25 mouse cellular contexts compared by ENCODE assay signal in the genomic region with DNA sequence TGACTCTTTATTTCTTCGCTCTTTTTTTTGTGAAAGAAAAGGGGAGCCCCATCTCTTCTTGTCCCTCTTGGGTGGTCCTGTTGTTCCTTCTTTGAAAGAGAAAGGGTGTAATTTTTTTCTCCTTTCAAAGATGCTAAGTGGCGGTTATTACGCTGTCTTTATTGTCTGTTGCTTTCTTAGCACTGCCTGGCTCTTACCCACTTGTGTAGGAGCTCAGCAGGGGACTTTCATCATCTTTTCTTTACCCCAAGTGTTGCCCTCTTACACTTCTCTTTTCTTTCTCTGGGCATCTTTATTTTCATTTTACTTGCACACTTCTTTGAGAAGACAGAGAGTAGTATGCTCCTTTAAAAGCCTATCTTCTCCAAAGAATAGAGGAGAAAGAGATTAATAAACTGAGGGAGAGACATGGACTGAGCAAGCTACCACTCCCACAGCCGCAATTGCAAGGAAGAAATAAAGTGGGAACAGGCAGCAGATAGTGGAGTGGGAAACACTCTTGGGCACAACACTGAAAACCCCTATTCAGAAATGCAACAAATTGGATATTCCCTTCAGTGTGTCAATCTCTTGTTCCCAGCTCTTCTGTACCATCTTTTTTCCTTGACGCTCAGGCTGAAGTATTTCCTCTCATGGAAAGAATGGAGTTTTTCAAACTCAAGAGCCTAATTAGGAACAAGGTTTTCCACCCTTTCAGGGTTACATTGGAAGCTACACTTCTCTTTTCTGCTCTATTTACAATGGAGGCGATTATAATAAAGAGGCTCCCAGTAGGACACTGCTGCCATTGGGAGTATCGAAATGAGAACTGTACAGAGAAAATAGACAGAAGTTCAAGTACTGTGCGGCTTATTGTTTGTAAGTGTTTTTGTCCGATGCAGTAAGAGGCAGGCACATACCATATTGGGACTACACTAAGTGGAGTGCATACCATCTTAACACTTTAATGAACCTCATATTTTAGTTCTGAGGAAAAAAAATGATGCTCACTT.
"Had no signal": no experiment of that assay in that cellular context is flagged by ENCODE, and none has a peak within 500 bp of the region (broad histone marks: within the 10 kb centered on the region; RNA-seq: fewer than 3 reads in every experiment).

No protein-coding gene starts in this region.

- DNase-seq: kidney, postnatal 10 days; kidney, postnatal 36 days; liver; lung, adult 18-20 months; lung, postnatal 10 days; lung, postnatal 36 days; right cerebral cortex, adult 18-20 months; right cerebral cortex, postnatal 14 days; right cerebral cortex, postnatal 4 days; thymus, adult 2 months; thymus, postnatal 14 days; thymus, postnatal 4 days had no signal

- H3K4me3 ChIP-seq: kidney, embryonic 15.5 days; limb, embryonic 10.5 days; limb, embryonic 13.5 days; liver, embryonic 12.5 days; liver, embryonic 15.5 days; lung, embryonic 15.5 days; megakaryocyte, embryonic 14.5 days; midbrain, embryonic 10.5 days; midbrain, embryonic 13.5 days; myocyte; neural tube, embryonic 13.5 days had no signal

- H3K4me1 ChIP-seq: kidney, embryonic 15.5 days; limb, embryonic 10.5 days; limb, embryonic 13.5 days; liver, embryonic 12.5 days; liver, embryonic 15.5 days; lung, embryonic 15.5 days; megakaryocyte, embryonic 14.5 days; midbrain, embryonic 10.5 days; midbrain, embryonic 13.5 days; neural tube, embryonic 13.5 days had no signal

- H3K9me3 ChIP-seq: kidney, embryonic 15.5 days; limb, embryonic 10.5 days; limb, embryonic 13.5 days; liver, embryonic 12.5 days; liver, embryonic 15.5 days; lung, embryonic 15.5 days; megakaryocyte, embryonic 14.5 days; midbrain, embryonic 10.5 days; midbrain, embryonic 13.5 days; neural tube, embryonic 13.5 days had no signal

- H3K9ac ChIP-seq: kidney, embryonic 15.5 days; limb, embryonic 13.5 days; liver, embryonic 12.5 days; liver, embryonic 15.5 days; lung, embryonic 15.5 days; midbrain, embryonic 13.5 days; neural tube, embryonic 13.5 days had no signal

- H3K36me3 ChIP-seq: kidney, embryonic 15.5 days; limb, embryonic 10.5 days; limb, embryonic 13.5 days; liver, embryonic 12.5 days; liver, embryonic 15.5 days; lung, embryonic 15.5 days; midbrain, embryonic 10.5 days; midbrain, embryonic 13.5 days; neural tube, embryonic 13.5 days had no signal

- H3K4me2 ChIP-seq: kidney, embryonic 15.5 days; limb, embryonic 13.5 days; liver, embryonic 12.5 days; liver, embryonic 15.5 days; lung, embryonic 15.5 days; midbrain, embryonic 13.5 days; neural tube, embryonic 13.5 days had no signal

- H3K27me3 ChIP-seq: kidney, embryonic 15.5 days; limb, embryonic 13.5 days; liver, embryonic 12.5 days; liver, embryonic 15.5 days; lung, embryonic 15.5 days; megakaryocyte, embryonic 14.5 days; midbrain, embryonic 13.5 days; neural tube, embryonic 13.5 days had no signal

- ATAC-seq: liver, embryonic 12.5 days; midbrain, embryonic 13.5 days; midbrain, embryonic 16.5 days had no signal

- H3K27ac ChIP-seq: kidney, embryonic 15.5 days; limb, embryonic 10.5 days; limb, embryonic 13.5 days; liver, embryonic 12.5 days; liver, embryonic 15.5 days; lung, embryonic 15.5 days; midbrain, embryonic 10.5 days; midbrain, embryonic 13.5 days; neural tube, embryonic 13.5 days; stomach, postnatal 0 days had no signal
